Mouse (Mus musculus) gastrocnemius, adult 8-10 months (tissue): ENCODE data around the gene Cldn8. TPM values are rescaled to one million over a fixed set of nuclear protein-coding genes. Genes with fewer than 3 reads are reported as not detected.

Experiments
- total RNA-seq, 4 experiments: library from RNA; stranded (reverse); gene quantifications; 2 replicates each; pipeline ENCODE4 v1.2.4; 2022

Cldn8 gene
- total RNA-seq, 4 experiments from 2014 or later = not detected

Other genes with a start within 250 kb of the Cldn8 start
- not detected for gene Cldn17, start 56.2 kb downstream of the Cldn8 start, total RNA-seq
- gene Krtap24-1, start 49.1 kb upstream of the Cldn8 start, total RNA-seq = not detected
- gene 2310079G19Rik, start 64.5 kb upstream of the Cldn8 start, total RNA-seq = under 1 TPM in 3 of 4 experiments, not detected in 1; 0.35 to 0.75 (median 0.58) TPM
- gene Krtap26-1, start 84.6 kb upstream of the Cldn8 start, total RNA-seq = not detected
- not detected for gene Krtap27-1, start 108.5 kb upstream of the Cldn8 start, total RNA-seq
- gene 2310061N02Rik, start 144.8 kb upstream of the Cldn8 start, total RNA-seq = not detected
- not detected for gene Krtap13-1, start 165.7 kb upstream of the Cldn8 start, total RNA-seq
- gene Krtap13, start 188.5 kb upstream of the Cldn8 start, total RNA-seq = not detected
- gene 2310034C09Rik, start 195.7 kb upstream of the Cldn8 start, total RNA-seq = not detected
- not detected for gene 2310057N15Rik, start 211.0 kb upstream of the Cldn8 start, total RNA-seq
- not detected for gene Gm5965, start 214.7 kb upstream of the Cldn8 start, total RNA-seq
- gene Gm20741, start 249.0 kb upstream of the Cldn8 start, total RNA-seq = not detected